Comparison of ENCODE assay signal across 29 mouse cellular contexts in genomic region chr17:83710639-83711038, GRCm38 (mm10).
"Had no signal": no experiment of that assay in that cellular context is flagged by ENCODE, and none has a peak within 500 bp of the region (broad histone marks: within the 10 kb centered on the region; RNA-seq: fewer than 3 reads in every experiment).

No protein-coding gene starts in this region.

- H3K27me3 ChIP-seq: heart, embryonic 12.5 days; heart, embryonic 13.5 days; heart, embryonic 15.5 days; hindbrain, embryonic 12.5 days; hindbrain, embryonic 13.5 days; hindbrain, embryonic 15.5 days; intestine, embryonic 15.5 days; kidney, embryonic 15.5 days had no signal

- H3K36me3 ChIP-seq: hindbrain, embryonic 15.5 days; intestine, embryonic 15.5 days had no signal

- DNase-seq: heart, adult 18-20 months; heart, adult 2 months; heart, postnatal 10 days; heart, postnatal 14 days; heart, postnatal 36 days; heart, postnatal 4 days; kidney, adult 11 months; kidney, adult 2 months; kidney, adult 8-10 months; kidney, adult 9 months; kidney, postnatal 10 days; kidney, postnatal 14 days; kidney, postnatal 36 days; kidney, postnatal 4 days; layer of hippocampus, adult 9-11 months had no signal

- H3K4me3 ChIP-seq: heart, adult 2 months; heart, embryonic 10.5 days; heart, embryonic 12.5 days; heart, embryonic 13.5 days; heart, embryonic 15.5 days; hindbrain, embryonic 10.5 days; hindbrain, embryonic 12.5 days; hindbrain, embryonic 13.5 days; hindbrain, embryonic 15.5 days; intestine, embryonic 15.5 days; kidney, embryonic 15.5 days; layer of hippocampus, adult 2 months had no signal

- H3K4me1 ChIP-seq: heart, embryonic 12.5 days had no signal

- H3K27ac ChIP-seq: heart, adult 2 months; heart, embryonic 10.5 days; heart, embryonic 13.5 days; heart, embryonic 15.5 days; hindbrain, embryonic 10.5 days; hindbrain, embryonic 12.5 days; hindbrain, embryonic 13.5 days; hindbrain, embryonic 14.5 days; hindbrain, embryonic 15.5 days; hindbrain, postnatal 0 days; intestine, embryonic 15.5 days; kidney, embryonic 15.5 days; kidney, postnatal 0 days; layer of hippocampus, adult 2 months had no signal
